Mouse (Mus musculus) thymus, adult 2 months (tissue): ENCODE results near the gene Prss45. TPM values are rescaled to one million over a fixed set of nuclear protein-coding genes. Genes with fewer than 3 reads are reported as not detected.

Experiments
- DNase-seq: peaks from one replicate; pipeline ENCODE4 v3.0.0; 2021
- H3K27ac ChIP-seq: fragments of 200-500 bp; 2 replicates; pipeline ENCODE4 v1.5.1; 2012; ENCODE audit warnings: low read length, control low read depth; ENCODE audit not compliant: control insufficient read depth, insufficient read depth
- H3K27me3 ChIP-seq: fragments of 200-500 bp; 2 replicates; pipeline ENCODE4 v1.6.1; 2012; ENCODE audit warnings: mild to moderate bottlenecking, low read length, moderate library complexity, mixed read lengths; ENCODE audit not compliant: control insufficient read depth, insufficient read depth
- H3K36me3 ChIP-seq: fragments of 200-500 bp; 2 replicates; pipeline ENCODE4 v1.6.1; 2012; ENCODE audit warnings: mild to moderate bottlenecking, low read length, moderate library complexity; ENCODE audit not compliant: control insufficient read depth, insufficient read depth
- H3K4me1 ChIP-seq: fragments of 200-500 bp; replicated peaks from 2 replicates; pipeline ENCODE4 v1.6.1; 2012; ENCODE audit warnings: low read length; ENCODE audit not compliant: control insufficient read depth, insufficient read depth
- H3K4me3 ChIP-seq: fragments of 200-500 bp; 2 replicates; pipeline ENCODE4 v1.5.1; 2012; ENCODE audit warnings: mild to moderate bottlenecking, low read length, control low read depth, moderate library complexity; ENCODE audit not compliant: control insufficient read depth, insufficient read depth
- CTCF ChIP-seq: fragments of 200-500 bp; IDR thresholded peaks from 2 replicates; pipeline ENCODE4 v1.5.1; 2012; ENCODE audit warnings: mild to moderate bottlenecking, control low read depth, low read length, moderate library complexity, borderline replicate concordance; ENCODE audit not compliant: control insufficient read depth, poor library complexity, insufficient read depth; ENCODE audit errors: extremely low read depth
- POLR2A ChIP-seq: fragments of 200-500 bp; IDR thresholded peaks from 2 replicates; pipeline ENCODE4 v1.6.1; 2012; ENCODE audit warnings: mild to moderate bottlenecking, low read length, control low read depth, moderate library complexity; ENCODE audit not compliant: control insufficient read depth, poor library complexity, insufficient read depth; ENCODE audit errors: extremely low read depth
- WGBS: fragments of 180-500 bp; shearing (Covaris S2); methylation state at CpG from one replicate; pipeline ENCODE4 v1.1.7; 2018; 5-methylcytosine and 5-hydroxymethylcytosine counted together
- polyA plus RNA-seq: library from polyadenylated mRNA; depleted of rRNA; stranded (reverse); fragments of >200 nt; gene quantifications from 2 replicates; pipeline ENCODE4 v1.2.3, GENCODE M21; 2012

Prss45 gene
- polyA plus RNA-seq, 1 experiment: not detected

DNA sequence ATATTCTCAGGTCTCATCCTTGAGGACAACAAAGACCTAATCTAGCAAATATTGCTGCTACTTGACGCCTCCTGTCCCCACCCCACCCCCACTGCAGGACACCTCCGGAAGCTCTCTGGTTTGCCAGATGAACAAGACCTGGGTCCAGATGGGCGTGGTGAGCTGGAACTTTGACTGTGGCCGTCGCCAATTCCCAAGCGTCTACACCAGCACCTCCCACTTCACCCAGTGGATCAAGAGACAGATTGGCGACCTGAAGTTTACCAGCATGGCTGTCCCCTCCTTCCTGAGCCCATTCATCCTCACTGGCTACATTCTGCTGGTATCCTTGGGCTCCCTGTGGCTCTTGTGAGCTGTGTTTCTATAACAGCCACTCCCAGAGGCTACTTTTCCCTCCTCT, 21.5 kb downstream of the Prss45 start:
- TF ChIP-seq CTCF: no peak
- 88% methylated on average over 7 of the region's 7 CpGs for WGBS

DNA sequence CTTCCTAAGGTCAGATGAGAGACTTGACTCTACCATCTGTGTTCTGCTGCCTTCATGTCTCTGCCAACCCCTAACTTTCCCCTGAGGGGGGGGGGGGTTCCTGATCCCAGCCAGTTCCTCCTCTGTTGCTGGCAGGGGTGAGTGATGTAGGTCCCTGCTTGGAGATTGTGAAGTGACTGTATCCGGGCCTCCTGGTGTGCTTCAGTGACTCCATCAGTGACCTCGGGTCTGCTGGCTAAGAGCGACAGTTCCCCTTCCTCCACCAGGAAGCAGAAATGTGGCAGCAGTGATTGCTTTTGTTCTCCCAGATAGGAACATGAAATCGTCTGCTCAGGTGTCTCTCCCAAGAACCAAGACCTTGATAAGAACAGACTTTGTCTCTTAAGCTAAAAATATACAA, 22.5 kb downstream of the Prss45 start:
- no peak for TF ChIP-seq CTCF
- no peak for TF ChIP-seq POLR2A
- Histone ChIP-seq H3K4me3 (no peak overlapping the region), H3K27ac (no peak overlapping the region), H3K27me3 (peaks cover 8% of the 10 kb centered on the region), H3K36me3 (no peaks in the 10 kb centered on the region), H3K4me1 (0 out of 2 replicates have a peak, but pooled peaks cover 8% of the 10 kb centered on the region)
- 8% methylated on average over 4 of the region's 4 CpGs for WGBS
- peak; percentile 31 for DNase-seq

More for the DNA sequence above, 21.5 kb downstream of the Prss45 start:
- Histone ChIP-seq H3K27ac (no peak overlapping the region), H3K4me3 (no peak overlapping the region), H3K4me1 (0 out of 2 replicates have a peak, but pooled peaks cover 8% of the 10 kb centered on the region), H3K27me3 (peaks cover 8% of the 10 kb centered on the region), H3K36me3 (no peaks in the 10 kb centered on the region)
- DNase-seq: no peak

DNA sequence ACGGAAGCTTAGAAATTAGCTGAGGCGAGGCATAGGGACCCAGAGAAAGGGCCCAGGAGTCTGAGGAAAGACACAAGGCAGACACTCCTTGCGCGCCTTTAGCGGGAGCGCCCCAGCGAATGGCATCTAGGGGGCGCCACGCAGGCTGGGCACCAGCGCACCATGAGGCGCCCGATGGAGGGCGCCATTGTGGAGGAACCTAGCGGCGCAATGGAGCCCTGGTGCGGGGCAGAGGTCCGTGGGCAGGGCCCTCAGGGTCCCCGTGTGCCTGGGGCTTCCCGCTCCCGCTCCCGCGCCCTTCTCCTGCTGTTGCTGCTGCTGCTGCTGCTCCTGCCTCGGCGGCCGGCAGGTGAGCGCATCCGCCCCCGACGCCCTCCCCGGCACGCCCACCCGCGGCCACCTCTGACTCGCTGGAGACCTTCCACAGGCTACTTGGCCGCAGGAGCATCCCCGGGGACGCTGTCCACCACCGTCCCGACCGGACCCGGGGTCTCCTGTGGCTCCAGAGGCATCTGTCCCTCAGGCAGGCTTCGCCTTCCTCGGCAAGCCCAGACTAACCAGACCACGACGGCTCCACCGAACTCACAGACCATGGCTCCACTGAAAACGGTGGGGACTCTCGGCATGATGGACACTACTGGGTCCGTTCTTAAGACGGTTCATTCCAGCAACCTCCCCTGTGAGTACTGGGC, 23.5 kb downstream of the Prss45 start, which contains the start of gene Prss50:
Gene Prss50 (plus strand): TSS at position 187 of the 692 bp plus-strand sequence.
- no peaks in the 10 kb centered on the region for H3K36me3 ChIP-seq
- no peak within 1 kb of the TSS for H3K27ac ChIP-seq
- H3K4me3 ChIP-seq: 0 out of 2 replicates have a peak within 1 kb of the TSS, but pooled peaks have one; percentile 15
- TF ChIP-seq POLR2A: no peak
- peak; percentile 82 for TF ChIP-seq CTCF
- H3K27me3 ChIP-seq: peaks cover 8% of the 10 kb centered on the region
- peak; percentile 28 for DNase-seq
- 32% methylated on average over 50 of the region's 50 CpGs for WGBS
- H3K4me1 ChIP-seq: 0 out of 2 replicates have a peak, but pooled peaks cover 8% of the 10 kb centered on the region

DNA sequence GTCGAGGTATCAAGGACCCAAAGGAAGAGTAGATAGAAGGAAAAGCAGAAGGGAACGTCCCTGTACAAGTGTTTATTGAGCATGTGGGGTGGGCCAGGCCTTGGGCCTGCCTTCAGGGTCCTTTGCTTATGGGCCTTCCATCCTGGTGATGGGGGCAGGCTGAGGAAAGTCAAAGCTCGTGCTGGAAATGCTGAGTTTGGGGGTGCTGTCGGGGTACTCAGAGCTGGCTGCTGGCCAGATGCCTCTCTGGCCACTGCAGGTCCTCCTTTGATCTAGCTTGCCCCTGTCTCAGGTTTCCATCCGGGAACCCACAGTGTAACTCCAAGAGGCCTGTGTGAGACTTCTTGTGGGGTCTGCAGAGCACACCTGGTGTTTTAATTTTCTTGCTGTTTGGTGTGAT, 24.1 kb downstream of the Prss45 start:
- TF ChIP-seq POLR2A: no peak
- no peak for TF ChIP-seq CTCF
- peaks cover 8% of the 10 kb centered on the region for H3K27me3 ChIP-seq
- no peaks in the 10 kb centered on the region for H3K36me3 ChIP-seq
- H3K4me1 ChIP-seq: 0 out of 2 replicates have a peak, but pooled peaks cover 8% of the 10 kb centered on the region
- H3K27ac ChIP-seq: no peak overlapping the region
- WGBS: 88% methylated on average over 5 of the region's 5 CpGs
- H3K4me3 ChIP-seq: no peak overlapping the region
- DNase-seq: no peak

DNA sequence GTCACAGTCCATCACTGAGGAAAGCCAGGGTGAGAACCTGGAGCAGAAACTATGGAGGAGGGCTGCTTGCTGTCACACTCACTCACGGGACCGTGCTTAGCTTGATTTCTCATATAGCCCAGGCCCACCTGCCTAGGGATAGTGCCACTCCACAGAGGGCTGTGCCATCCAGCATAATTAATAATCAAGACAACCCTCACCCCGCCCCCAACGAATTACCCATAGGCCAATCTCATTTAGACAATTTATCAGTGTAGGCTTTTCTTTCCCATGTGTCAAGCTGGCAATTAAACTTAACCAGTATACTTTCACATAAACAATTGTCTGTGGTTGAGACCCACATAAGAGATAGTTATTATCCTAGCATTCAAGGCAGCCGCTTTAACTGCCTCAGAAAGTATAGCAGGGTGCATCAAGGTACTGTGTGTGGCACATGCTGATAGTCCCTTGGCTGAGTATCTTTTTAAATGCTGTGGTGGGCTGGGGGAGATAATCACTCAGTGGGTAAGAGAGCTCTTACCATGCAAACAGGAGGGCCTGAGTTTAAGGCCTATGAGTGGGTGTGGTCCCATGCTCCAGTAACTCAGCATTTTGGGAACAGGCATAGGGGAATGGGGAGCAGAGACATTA, 24.7 kb downstream of the Prss45 start:
- TF ChIP-seq POLR2A (no peak), CTCF (no peak)
- H3K4me1 ChIP-seq: 0 out of 2 replicates have a peak, but pooled peaks cover 8% of the 10 kb centered on the region
- DNase-seq: no peak
- no peak overlapping the region for H3K4me3 ChIP-seq
- peaks cover 8% of the 10 kb centered on the region for H3K27me3 ChIP-seq
- WGBS: 95% methylated on average over 5 of the region's 5 CpGs
- H3K27ac ChIP-seq: no peak overlapping the region
- no peaks in the 10 kb centered on the region for H3K36me3 ChIP-seq

DNA sequence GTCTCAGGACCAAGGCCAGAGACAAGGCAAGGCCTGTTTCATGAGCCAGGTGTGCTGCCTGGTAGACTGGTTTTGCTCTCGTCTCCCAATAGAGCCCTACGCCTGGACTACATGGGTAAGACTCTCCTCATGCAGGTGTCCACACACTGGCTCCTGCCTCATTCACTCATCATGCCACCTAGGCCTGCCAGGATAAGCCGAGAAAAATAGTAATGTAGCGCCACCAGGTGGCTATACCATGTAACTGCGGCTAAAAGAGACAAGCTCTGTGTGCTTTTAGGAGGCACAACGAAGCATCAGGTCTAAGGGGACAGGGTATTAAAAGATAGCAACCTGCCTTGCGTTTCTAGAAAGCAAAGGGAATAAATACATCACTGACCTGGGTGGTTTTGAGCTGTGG, 36.6 kb downstream of the Prss45 start:
- no peaks in the 10 kb centered on the region for H3K36me3 ChIP-seq
- H3K27ac ChIP-seq: no peak overlapping the region
- H3K4me3 ChIP-seq: no peak overlapping the region
- H3K27me3 ChIP-seq: no peaks in the 10 kb centered on the region
- H3K4me1 ChIP-seq: peaks cover 25% of the 10 kb centered on the region
- TF ChIP-seq CTCF: peak; percentile 77; the same call in 1 of the 2 replicates
- TF ChIP-seq POLR2A: no peak
- 18% methylated on average over 7 of the region's 7 CpGs for WGBS
- DNase-seq: peak; percentile 69
